Mouse (Mus musculus): Measurements from ENCODE around the gene Il1rn.

DNA sequence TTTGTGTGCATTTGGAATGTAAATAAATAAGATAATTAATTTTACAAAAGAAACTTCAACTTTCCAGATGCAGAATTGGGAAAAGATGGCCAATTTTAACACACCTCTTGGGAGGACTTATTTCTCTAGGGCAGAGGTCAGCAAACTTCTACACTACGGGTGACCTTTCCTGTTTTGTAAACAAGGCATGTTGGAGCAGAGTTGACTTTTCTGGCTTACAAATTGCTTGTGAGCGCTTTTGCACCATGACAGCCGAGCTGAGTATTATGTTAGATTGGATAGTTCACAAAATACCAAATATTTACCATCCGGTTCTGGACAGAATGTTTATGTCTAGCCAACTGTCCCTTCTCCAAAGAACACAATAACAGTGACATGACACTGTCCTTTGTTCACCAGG is 8.0 kb downstream of the Il1rn start:
- TF ChIP-seq POLR2A (IDR thresholded peaks at IDR 0.05; ENCODE audit: extremely low read depth, insufficient read depth, low read length) (no peak), CTCF (IDR thresholded peaks at IDR 0.05; ENCODE audit: extremely low read depth, insufficient read depth, low read length) (no peak)

Measured in cortical plate, adult 2 months (tissue).